ENCODE assay signal across 16 mouse cellular contexts in genomic region chr1:179715289-179715688, GRCm38 (mm10). TPM values are rescaled to one million over a fixed set of nuclear protein-coding genes. Genes with fewer than 3 reads are reported as not detected.
DNase-seq lines count a peak whose midpoint lies in the region; ATAC-seq and TF ChIP-seq lines count a peak whose summit lies in the region.
"Not testable (repeated sequence)": the region's sequence is repeated elsewhere in the genome, so short reads cannot be mapped to it uniquely, and the experiment has no call there.
"Had no signal": no experiment of that assay in that cellular context is flagged by ENCODE, and none has a peak within 500 bp of the region (broad histone marks: within the 10 kb centered on the region; RNA-seq: fewer than 3 reads in every experiment).

No protein-coding gene starts in this region.

- not testable (repeated sequence) for TF ChIP-seq CTCF in MEL (IDR thresholded peaks at IDR 0.05 in 2 of 3, conservative IDR thresholded peaks at IDR 0.05 in 1 of 3; ENCODE audit: control insufficient read depth in 1 of 3, insufficient read depth in 1 of 3, low read depth in 2 of 3, low read length in 3 of 3, poor library complexity in 1 of 3, severe bottlenecking in 1 of 3); liver, embryonic 14.5 days (IDR thresholded peaks at IDR 0.05; ENCODE audit: low read depth)

- ATAC-seq in liver, embryonic 12.5 days: peak; percentile 73
- ATAC-seq in liver, embryonic 14.5 days (ENCODE audit: insufficient read depth): peak; percentile 63; the same call in 1 of the 2 replicates
- peak; percentile 71 for ATAC-seq in liver, embryonic 16.5 days (ENCODE audit: low read depth)

- not testable (repeated sequence) for H3K36me3 ChIP-seq in MEL (ENCODE audit: control insufficient read depth in 1 of 2, insufficient read depth in 2 of 2, low read length in 2 of 2); liver, embryonic 12.5 days; liver, embryonic 14.5 days (replicated peaks; ENCODE audit: control insufficient read depth, insufficient read depth, low read depth); liver, embryonic 16.5 days (ENCODE audit: control insufficient read depth, insufficient read depth)

- peaks cover 4 to 23% of the 10 kb centered on the region in 2 experiments; a peak in 3 of 4 replicates for H3K4me1 ChIP-seq in MEL (ENCODE audit: control insufficient read depth in 1 of 2, insufficient read depth in 2 of 2, low read length in 2 of 2)
- H3K4me1 ChIP-seq in liver, embryonic 12.5 days: peaks cover 12% of the 10 kb centered on the region
- H3K4me1 ChIP-seq in liver, embryonic 14.5 days (replicated peaks; ENCODE audit: control insufficient read depth in 2 of 2, insufficient read depth in 2 of 2, low read length in 1 of 2); liver, embryonic 16.5 days (ENCODE audit: control insufficient read depth, low read depth, low read length): not testable (repeated sequence)

- not testable (repeated sequence) for H3K4me2 ChIP-seq in liver, embryonic 12.5 days; liver, embryonic 14.5 days (ENCODE audit: low read depth); liver, embryonic 16.5 days (ENCODE audit: low read depth, low read length)

- H3K79me2 ChIP-seq in MEL (ENCODE audit: control insufficient read depth, insufficient read depth, low read length, poor library complexity): not testable (repeated sequence)

- H3K27ac ChIP-seq in MEL (ENCODE audit: control insufficient read depth, low read depth, low read length): peak overlapping the region; percentile 77
- peak overlapping the region; percentile 64 for H3K27ac ChIP-seq in liver, embryonic 12.5 days
- H3K27ac ChIP-seq in liver, embryonic 14.5 days; liver, embryonic 16.5 days (ENCODE audit: low read length): not testable (repeated sequence)

- peak in 1 of 2 experiments; percentile 20; a peak in 1 of 4 replicates for TF ChIP-seq EP300 in MEL (IDR thresholded peaks at IDR 0.05; ENCODE audit: low read depth in 1 of 2, low read length in 2 of 2)
- TF ChIP-seq EP300 in liver, embryonic 14.5 days (IDR thresholded peaks at IDR 0.05; ENCODE audit: low read depth): not testable (repeated sequence)

- TF ChIP-seq RAD21 in MEL (IDR thresholded peaks at IDR 0.05; ENCODE audit: low read depth, low read length): not testable (repeated sequence)

- 58% methylated on average over 2 of the region's 4 CpGs for WGBS in liver, embryonic 12.5 days (ENCODE audit: insufficient replicate concordance)
- WGBS in liver, embryonic 14.5 days (ENCODE audit: insufficient replicate concordance): 45% methylated on average over 2 of the region's 4 CpGs
- 53% methylated on average over 4 of the region's 4 CpGs for WGBS in liver, embryonic 16.5 days (ENCODE audit: insufficient replicate concordance)

- H3K9me3 ChIP-seq in MEL (replicated peaks; ENCODE audit: insufficient read depth, low read length); liver, embryonic 14.5 days (ENCODE audit: control insufficient read depth, low read length); liver, embryonic 16.5 days (replicated peaks; ENCODE audit: control insufficient read depth, low read length): not testable (repeated sequence)
- peaks cover 10% of the 10 kb centered on the region; the same call in 1 of the 2 replicates for H3K9me3 ChIP-seq in liver, embryonic 12.5 days (replicated peaks)

- not testable (repeated sequence) for H3K27me3 ChIP-seq in MEL (ENCODE audit: control insufficient read depth in 1 of 2, insufficient read depth in 2 of 2, low read length in 2 of 2); liver, embryonic 12.5 days (replicated peaks); liver, embryonic 14.5 days (ENCODE audit: control insufficient read depth, insufficient read depth, low read length); liver, embryonic 16.5 days (ENCODE audit: control insufficient read depth, insufficient read depth, low read depth, low read length)

- not testable (repeated sequence) for TF ChIP-seq POLR2A in MEL (IDR thresholded peaks at IDR 0.05; ENCODE audit: control insufficient read depth in 1 of 2, insufficient read depth in 1 of 2, low read depth in 1 of 2, low read length in 2 of 2, poor library complexity in 1 of 2)

- not testable (repeated sequence) for DNase-seq in MEL (ENCODE audit: low read depth, low spot score); liver, embryonic 14.5 days (ENCODE audit: low read depth in 3 of 3, low spot score in 3 of 3)

- not testable (repeated sequence) for H3K9ac ChIP-seq in MEL (ENCODE audit: control insufficient read depth, low read depth, low read length, poor library complexity, severe bottlenecking); liver, embryonic 12.5 days; liver, embryonic 14.5 days (replicated peaks); liver, embryonic 16.5 days (ENCODE audit: low read depth, low read length)

- not testable (repeated sequence) for H3K4me3 ChIP-seq in MEL (ENCODE audit: control insufficient read depth in 1 of 2, insufficient read depth in 1 of 2, low read depth in 2 of 2, low read length in 2 of 2); liver, embryonic 12.5 days; liver, embryonic 14.5 days (ENCODE audit: insufficient read depth in 1 of 2, low read depth in 2 of 2, low read length in 2 of 2); liver, embryonic 16.5 days (ENCODE audit: low read depth, low read length)

TF ChIP-seq in MEL, 35 proteins besides CTCF, POLR2A, EP300 and RAD21:
- TF ChIP-seq TCF12 (IDR thresholded peaks at IDR 0.05; ENCODE audit: low read depth, low read length) (peak; percentile 9; the same call in 1 of the 2 replicates), TAL1 (IDR thresholded peaks at IDR 0.05; ENCODE audit: low read length) (peak; percentile 36; the same call in 1 of the 2 replicates)
TF ChIP-seq in MEL: peak in this region for 2; not testable (repeated sequence) for 33.

RNA-seq across cellular contexts. Expression of gene Kif28, which starts 29.8 kb away (rescaled TPM):
- 0.03 and 0.27 TPM in 2 replicates for total RNA-seq in MEL (2012; rRNA removed)
- polyA plus RNA-seq in MEL (2012; ENCODE audit: insufficient read depth in 1 of 2, insufficient read length in 2 of 2, low read depth in 1 of 2, low replicate concordance in 2 of 2, missing spikeins in 1 of 2): under 1 TPM in 1 of 2 experiments, not detected in 1; 0.13 TPM
- not detected in 2 replicates for polyA plus RNA-seq in liver, embryonic 12.5 days (2016; fragmentation: Nextera tagmentation; extraction: Ambion mirVana)
- 0.01 and 0.02 TPM in 2 replicates for polyA plus RNA-seq in liver, embryonic 14.5 days (2012; rRNA removed)
- not detected in 2 replicates for polyA plus RNA-seq in liver, embryonic 14.5 days (2014; fragmentation: Nextera tagmentation; extraction: Ambion mirVana)
- not detected in 2 replicates for polyA plus RNA-seq in liver, embryonic 16.5 days (2015; fragmentation: Nextera tagmentation; extraction: Ambion mirVana)
- total RNA-seq: adrenal gland, adult 2 months; adrenal gland, postnatal 10 days; adrenal gland, postnatal 25 days; common myeloid progenitor, adult 5-6 weeks had no signal
- polyA plus RNA-seq: adrenal gland, adult 2 months; C2C12; embryonic facial prominence, embryonic 11.5 days; embryonic facial prominence, embryonic 13.5 days; erythroblast, embryonic 14.5 days; forebrain, embryonic 10.5 days; forebrain, embryonic 12.5 days; forebrain, embryonic 14.5 days; forebrain, embryonic 16.5 days had no signal

RNA-seq across cellular contexts. Expression of gene Sccpdh, which starts 47.3 kb away (rescaled TPM):
- 18.7 and 18.8 TPM in 2 replicates for total RNA-seq in MEL (2012; rRNA removed)
- 10 to 100 TPM in 1 of 2 experiments, not detected in 1; 18.5 TPM for polyA plus RNA-seq in MEL (2012; ENCODE audit: insufficient read depth in 1 of 2, insufficient read length in 2 of 2, low read depth in 1 of 2, low replicate concordance in 2 of 2, missing spikeins in 1 of 2)
- polyA plus RNA-seq in liver, embryonic 12.5 days (2016; fragmentation: Nextera tagmentation; extraction: Ambion mirVana): 14.5 and 14.8 TPM in 2 replicates
- 2.6 and 4.0 TPM in 2 replicates for polyA plus RNA-seq in liver, embryonic 14.5 days (2012; rRNA removed)
- polyA plus RNA-seq in liver, embryonic 14.5 days (2014; fragmentation: Nextera tagmentation; extraction: Ambion mirVana): 7.8 TPM in 2 replicates
- 9.4 and 10.0 TPM in 2 replicates for polyA plus RNA-seq in liver, embryonic 16.5 days (2015; fragmentation: Nextera tagmentation; extraction: Ambion mirVana)
- polyA plus RNA-seq: erythroblast, embryonic 14.5 days had no signal
